Mouse (Mus musculus): Measurements from ENCODE around the gene Gm2004. TPM values are rescaled to one million over a fixed set of nuclear protein-coding genes. Genes with fewer than 3 reads are reported as not detected.
"Not testable (repeated sequence)": the region's sequence is repeated elsewhere in the genome, so short reads cannot be mapped to it uniquely, and the experiment has no call there.

The Gm2004 gene
- 1.2 and 1.7 TPM in 2 replicates for polyA plus RNA-seq (2014; fragmentation: Nextera tagmentation; extraction: Ambion mirVana)

DNA sequence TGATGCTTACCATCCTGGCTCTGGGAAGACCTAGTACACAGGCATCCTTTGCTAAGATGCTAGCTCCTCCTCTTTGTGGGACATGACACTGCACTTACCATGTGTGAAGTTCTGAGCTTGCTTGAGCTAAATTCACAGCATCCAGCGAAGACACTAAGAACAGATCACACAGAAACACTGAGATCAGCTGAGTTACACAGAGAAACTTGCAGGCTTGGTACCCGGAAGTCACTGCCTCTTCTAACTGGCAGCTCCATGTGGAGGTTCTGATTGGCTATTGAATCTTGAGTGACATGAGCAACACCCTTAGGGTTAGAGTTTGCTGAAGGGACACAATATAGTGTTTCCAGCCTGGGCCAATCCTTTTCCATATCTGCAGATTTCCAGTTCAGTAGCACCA is at the start of gene Gm2004:
TSS of gene Gm2004 (minus strand) at position 101 of the 400 bp plus-strand sequence.
- DNase-seq (ENCODE audit: low spot score); H3K9me3 ChIP-seq (ENCODE audit: control insufficient read depth, low read length); H3K27ac ChIP-seq (ENCODE audit: low read depth, low read length); H3K4me2 ChIP-seq (ENCODE audit: low read depth); ATAC-seq (ENCODE audit: insufficient read depth, low FRiP score, low TSS enrichment); H3K27me3 ChIP-seq (ENCODE audit: control insufficient read depth, insufficient read depth, low read length); H3K36me3 ChIP-seq (ENCODE audit: control insufficient read depth, insufficient read depth, low read length); H3K9ac ChIP-seq (ENCODE audit: low read length); H3K4me3 ChIP-seq (ENCODE audit: low read depth, low read length); H3K4me1 ChIP-seq (ENCODE audit: control insufficient read depth, insufficient read depth, low read length): not testable (repeated sequence)
- WGBS = no CpG with 5 or more reads among the region's 2 CpGs

Other genes starting within 250 kb of the Gm2004 start
- gene Zfp966, start 218.7 kb downstream of the Gm2004 start, polyA plus RNA-seq (2014; fragmentation: Nextera tagmentation; extraction: Ambion mirVana) = 3.8 and 4.2 TPM in 2 replicates
- 27.3 and 31.3 TPM in 2 replicates for gene Gm2026, start 184.5 kb downstream of the Gm2004 start, polyA plus RNA-seq (2014; fragmentation: Nextera tagmentation; extraction: Ambion mirVana)
- gene 2210418O10Rik, start 76.7 kb upstream of the Gm2004 start, polyA plus RNA-seq (2014; fragmentation: Nextera tagmentation; extraction: Ambion mirVana) = 5.9 and 6.6 TPM in 2 replicates
- not detected in 2 replicates for gene Gm11009, start 169.7 kb upstream of the Gm2004 start, polyA plus RNA-seq (2014; fragmentation: Nextera tagmentation; extraction: Ambion mirVana)

Data from neural tube, embryonic 11.5 days (tissue).